Mouse (Mus musculus): ENCODE results near the gene Ptpn3.

Gene Ptpn3

DNA sequence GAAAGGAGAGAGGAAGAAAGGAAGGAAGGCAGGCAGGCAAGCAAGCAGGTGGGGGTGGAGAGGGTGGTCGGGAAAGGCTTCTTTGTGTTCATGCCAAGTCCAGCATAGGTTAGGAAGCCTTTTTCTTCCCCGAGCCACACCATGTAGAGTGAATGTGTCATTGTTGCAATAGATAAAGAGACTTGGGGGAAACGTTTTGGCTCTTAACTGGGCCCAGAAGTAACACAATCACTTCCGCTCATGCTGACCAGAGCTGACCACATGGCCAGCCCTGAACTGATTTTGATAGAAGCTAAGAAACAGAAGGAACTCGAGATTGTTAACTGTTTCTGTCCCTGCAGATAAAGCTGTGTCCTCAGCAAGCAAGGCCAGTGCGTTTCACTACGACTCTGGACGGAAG is 128.8 kb downstream of the Ptpn3 start:
- no peak for DNase-seq (ENCODE audit: low read depth, low spot score)

- DNase-seq (ENCODE audit: low read depth, low spot score) = no peak
Measured at GRCm38 (mm10) chr4:57171817-57172216, 129.8 kb downstream of the Ptpn3 start.

DNA sequence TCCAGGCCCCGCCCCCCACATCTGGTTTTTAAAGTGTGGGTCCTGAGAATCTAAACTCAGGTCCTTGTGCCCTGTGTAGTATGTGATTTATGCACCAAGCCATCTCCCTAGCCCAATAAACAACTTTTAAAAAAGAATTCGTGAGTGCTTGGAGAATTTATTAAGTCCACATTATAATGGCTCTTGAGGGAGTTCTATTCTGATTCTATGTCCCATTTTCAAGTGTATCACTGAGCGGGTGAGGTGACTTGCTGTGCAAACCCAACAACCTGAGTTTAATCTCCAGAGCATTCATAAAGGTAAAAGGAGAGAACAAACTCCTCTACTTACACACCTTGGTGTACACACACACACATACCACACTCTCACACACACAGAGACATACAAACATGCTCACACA is 133.0 kb downstream of the Ptpn3 start:
- DNase-seq (ENCODE audit: low read depth, low spot score) = no peak

DNA sequence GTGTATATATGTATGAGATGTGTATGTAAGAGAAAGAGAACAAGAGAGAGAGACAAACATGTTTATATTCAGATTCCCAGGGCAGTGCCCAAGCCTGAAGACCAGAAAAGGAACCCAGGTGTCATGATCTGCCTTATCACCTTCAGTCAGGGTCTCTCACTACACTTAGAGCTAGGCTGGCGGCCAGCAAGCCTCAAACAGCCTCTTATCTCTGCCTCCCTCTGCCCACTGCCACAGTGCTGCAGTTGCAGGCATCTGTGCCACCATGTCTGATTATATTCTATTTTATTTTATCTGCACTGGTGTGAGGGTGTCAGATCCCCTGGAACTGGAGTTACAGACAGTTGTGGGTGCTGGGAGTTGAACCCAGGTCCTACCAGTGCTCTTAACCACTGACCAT is 133.4 kb downstream of the Ptpn3 start:
- no peak for DNase-seq (ENCODE audit: low read depth, low spot score)

DNA sequence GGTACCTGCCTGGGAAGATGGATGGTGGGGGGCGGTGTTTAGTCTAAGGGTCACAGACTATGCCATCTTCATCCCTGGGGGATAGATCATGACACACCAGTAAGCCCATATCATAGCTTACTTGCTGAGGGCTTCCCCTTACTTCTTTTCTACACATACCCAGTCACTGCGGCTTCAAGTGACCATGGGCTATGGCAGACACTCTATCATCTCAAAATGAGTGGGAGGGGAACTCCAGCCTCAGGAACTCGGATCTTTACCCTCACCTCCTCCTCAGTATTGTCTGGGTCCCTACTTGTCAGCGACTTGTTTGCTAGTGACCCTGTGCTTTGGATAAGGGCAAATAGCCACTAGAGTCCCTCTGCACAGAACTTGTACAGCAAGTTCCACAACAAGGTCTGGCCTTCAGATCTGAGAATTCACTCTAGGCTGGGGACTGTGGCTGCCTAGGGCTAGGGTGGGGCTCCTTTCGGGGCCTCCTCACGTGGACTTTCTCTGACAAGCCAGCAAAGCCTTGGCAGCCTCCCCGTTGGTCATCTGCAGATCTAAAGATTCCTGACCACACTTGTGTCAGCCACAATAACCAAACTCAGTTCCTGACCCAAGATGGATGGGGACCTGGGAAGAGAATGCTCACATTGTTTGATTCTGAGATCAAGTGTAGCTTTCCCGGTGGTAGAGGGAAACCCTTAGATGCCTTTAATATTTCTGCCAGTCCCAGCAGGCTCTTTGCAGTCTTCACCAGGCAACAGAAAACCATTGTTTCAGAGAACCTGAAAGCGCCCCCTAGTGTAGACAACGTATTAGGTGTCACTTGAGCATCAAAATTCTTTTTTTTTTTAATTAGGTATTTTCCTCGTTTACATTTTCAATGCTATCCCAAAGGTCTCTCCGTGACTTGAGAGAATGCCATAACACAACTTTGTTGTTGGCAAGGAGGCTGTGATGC is 134.4 kb downstream of the Ptpn3 start:
- DNase-seq (ENCODE audit: low read depth, low spot score) = no peak

DNA sequence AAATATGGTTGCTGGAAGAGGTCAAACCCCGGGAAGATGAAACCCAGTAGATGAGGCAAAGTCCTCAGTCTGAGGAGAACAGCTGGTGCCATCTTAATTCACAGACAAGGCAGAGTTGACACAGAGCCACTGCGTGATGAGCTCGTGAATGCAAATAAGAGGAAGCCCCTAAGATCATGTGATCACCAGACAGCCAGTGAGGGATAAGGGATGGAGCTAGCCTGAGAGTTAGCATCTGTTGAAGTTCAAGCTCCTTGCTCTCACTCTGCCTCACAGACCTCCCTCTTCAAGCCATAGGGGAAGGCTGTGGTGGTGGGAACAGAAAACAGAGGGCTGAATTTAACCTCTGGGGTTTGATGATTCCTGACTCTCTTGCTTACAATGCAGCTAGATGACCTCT is 136.0 kb downstream of the Ptpn3 start:
- no peak for DNase-seq (ENCODE audit: low read depth, low spot score)

DNA sequence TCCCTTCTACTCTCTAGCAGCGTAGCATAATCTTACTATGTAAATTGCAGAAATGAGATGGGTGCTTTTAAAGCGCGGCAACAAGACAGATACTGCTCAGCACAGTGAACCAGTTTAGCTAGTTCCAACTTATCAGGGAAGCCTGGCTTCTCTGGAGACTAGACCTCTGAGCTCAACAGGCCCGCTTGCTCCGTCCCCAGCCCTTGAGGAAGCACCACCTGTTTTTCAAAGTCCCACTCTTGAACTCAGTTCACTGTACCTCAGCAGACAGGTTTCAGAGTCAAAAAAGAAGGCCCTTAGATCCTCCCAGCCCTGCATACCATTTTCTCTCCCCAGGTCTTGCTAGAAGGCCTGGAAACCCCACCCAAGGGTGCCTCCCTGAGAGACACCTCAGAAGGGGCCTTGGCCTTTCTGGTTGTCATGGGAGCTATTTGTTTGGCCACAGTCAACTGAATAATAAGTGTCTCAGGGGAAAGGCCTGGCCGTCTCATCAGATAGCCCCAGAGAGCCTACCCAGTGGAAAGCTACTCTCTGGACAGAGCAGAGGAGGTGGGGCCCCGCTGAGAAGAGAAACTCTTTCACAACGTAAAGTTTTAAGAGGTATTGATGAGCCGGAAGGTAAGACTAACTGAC is 136.9 kb downstream of the Ptpn3 start:
- DNase-seq (ENCODE audit: low read depth, low spot score) = no peak

- DNase-seq (ENCODE audit: low read depth, low spot score) = no peak
Measured at GRCm38 (mm10) chr4:57162789-57163722, 138.6 kb downstream of the Ptpn3 start.

DNA sequence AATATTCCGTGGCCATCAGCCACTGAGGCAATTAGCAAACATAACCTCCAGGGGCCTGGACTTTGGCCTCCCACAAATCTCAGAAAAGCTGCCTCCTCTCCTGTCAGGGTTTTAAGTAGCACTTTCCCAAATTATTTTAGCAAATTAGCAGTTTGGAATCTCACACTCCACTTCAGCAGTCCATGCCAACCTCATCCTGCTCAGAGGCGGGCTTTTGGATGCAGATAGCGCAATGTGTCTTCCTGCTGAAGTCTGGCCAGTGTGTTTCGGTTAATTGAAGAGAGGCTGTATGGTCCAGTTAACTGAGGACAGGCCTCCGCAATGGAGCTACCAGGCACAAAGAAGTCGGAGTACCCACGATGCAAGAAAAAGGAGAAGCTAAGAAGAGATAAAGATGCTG is 141.1 kb downstream of the Ptpn3 start:
- DNase-seq (ENCODE audit: low read depth, low spot score) = no peak

DNA sequence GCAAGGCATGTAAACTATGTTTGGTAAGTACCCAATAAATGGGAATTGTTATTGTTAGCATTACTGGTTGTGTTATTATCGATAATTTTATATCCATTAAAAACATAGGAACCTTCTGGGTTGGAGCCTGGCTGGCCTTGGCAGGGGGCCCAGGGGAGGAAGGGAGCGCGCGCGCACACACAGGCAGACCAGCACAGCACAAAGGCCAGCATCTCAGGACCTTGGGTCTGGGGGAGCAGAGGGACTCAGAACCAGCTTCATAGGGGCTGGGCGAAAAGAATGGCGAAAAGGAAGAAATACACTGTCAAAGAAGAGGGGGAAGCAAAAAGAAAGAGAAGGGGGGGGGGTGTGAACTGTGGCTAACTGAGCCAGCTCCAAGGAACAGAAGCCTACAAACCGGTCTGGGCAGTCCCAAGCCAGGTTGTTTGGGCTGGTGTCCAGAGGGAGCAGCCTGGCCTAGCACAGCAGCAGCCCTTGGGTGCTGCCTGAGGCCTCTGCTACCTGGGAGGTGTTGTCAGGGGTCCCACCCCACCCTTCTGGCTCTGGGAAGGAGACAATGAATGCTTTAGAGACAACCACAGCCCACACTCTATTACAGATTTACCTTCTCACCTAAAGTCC is 145.0 kb downstream of the Ptpn3 start:
- no peak for DNase-seq (ENCODE audit: low read depth, low spot score)

GRCm38 (mm10) chr4:57153838-57154237 is 147.8 kb downstream of the Ptpn3 start:
- no peak for DNase-seq (ENCODE audit: low read depth, low spot score)

- no peak for DNase-seq (ENCODE audit: low read depth, low spot score)
Measured at GRCm38 (mm10) chr4:57153068-57153835, 148.4 kb downstream of the Ptpn3 start.

DNA sequence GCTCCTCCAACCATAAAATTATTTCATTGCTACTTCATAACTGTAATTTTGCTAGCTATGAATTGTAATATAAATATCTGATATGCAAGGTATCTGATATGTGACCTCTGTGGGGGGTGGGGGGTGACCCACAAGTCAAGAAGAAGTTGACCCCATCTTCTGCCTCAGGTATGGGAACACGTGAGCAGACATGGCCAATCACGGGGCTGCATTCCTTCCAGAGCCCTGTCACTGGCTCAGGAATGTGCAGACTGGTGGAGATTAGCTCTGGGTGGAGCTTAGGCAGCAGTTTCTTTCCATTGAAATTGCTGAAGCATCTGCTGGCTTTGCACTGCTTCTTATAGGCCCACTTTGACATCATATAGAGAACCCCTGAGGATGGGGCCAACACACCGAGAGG is 153.5 kb downstream of the Ptpn3 start:
- DNase-seq (ENCODE audit: low read depth, low spot score) = no peak

DNA sequence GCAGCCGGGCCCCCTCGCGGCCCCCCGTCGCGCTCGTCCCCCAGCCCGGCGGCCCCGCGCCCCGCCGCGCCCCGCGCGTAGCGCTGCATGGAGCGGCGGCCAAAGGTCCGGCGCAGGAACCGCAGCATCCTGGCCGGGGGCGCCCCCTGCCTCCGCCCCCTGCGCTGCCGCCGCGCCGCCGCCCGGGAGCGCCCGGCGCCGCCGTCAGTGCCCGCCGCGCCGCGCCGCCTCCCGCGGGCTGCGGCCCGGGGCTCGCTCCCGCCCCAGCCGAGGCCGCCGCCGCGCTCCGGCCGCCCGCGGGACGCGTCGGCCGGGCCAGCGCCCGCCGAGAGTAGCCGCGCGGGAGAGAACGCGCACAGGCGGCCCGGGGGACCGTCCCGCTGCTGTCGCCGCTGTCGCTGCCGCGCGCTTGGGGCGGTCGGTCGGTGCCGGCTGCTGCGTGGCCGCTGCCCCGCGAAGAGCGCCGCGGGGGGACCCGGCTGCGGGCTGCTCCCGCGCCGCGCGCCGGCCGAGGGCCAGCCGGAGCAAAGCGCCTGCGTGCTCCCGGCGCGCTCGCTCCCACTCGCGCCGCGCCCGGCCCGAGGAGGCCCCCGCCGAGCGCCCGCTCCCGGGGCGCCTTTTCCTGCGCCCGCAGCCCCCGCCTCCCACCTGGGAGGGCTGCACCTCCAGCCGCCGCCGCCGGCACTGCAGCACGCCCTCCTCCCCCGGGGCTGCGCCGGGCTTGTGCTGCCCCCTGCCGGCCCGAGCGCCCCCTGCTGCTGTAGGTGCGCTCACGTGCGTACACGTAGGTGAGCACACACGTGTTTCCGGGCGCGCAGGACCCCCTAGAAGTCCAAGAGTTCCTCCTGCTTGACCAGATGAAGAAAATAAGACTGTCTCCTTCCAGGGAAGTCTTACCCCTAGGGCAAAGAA is 158.4 kb downstream of the Ptpn3 start, which contains the start of gene Epb41l4b:
TSS of gene Epb41l4b (minus strand) at position 412 of the 912 bp plus-strand sequence.
- DNase-seq (ENCODE audit: low read depth, low spot score) = peak; percentile 76

- DNase-seq (ENCODE audit: low read depth, low spot score) = no peak
Measured at GRCm38 (mm10) chr4:57142374-57143025, 159.1 kb downstream of the Ptpn3 start.

DNA sequence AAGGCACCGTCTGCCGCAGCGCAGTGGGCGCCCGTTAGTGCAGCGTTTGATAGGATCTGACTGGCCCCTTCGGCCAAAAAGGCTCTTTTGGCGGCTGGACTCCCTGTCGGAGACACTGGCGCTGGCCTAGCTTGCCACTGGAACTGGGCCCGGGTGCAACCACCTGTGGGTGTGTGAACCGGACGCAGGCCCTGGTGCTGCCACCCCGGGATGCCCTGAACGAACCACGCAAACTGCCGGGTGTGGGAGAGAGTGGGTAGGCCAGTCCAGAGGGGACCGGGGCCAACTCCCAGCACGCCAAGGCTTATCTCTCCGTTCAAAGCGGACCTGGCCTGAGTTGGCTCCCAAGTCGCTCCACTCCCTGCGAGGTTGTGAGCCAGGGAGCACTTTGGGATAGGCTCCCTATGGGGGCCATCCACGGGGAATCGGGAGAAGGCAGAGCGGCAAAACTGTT is 159.7 kb downstream of the Ptpn3 start:
- no peak for DNase-seq (ENCODE audit: low read depth, low spot score)

- no peak for DNase-seq (ENCODE audit: low read depth, low spot score)
Measured at GRCm38 (mm10) chr4:57140992-57141717, 160.5 kb downstream of the Ptpn3 start.
